Mouse (Mus musculus): ENCODE measurements around the gene Chd6. TPM values are rescaled to one million over a fixed set of nuclear protein-coding genes. Genes with fewer than 3 reads are reported as not detected.
A peak's percentile ranks its signal among the peaks of the same experiment; 100 is the strongest.

Gene Chd6
- polyA plus RNA-seq, 1 experiment from 2014 or later: 25.5 TPM

- peak; percentile 28 for DNase-seq (ENCODE audit: low spot score)
- Histone ChIP-seq H3K9me3 (replicated peaks; ENCODE audit: control insufficient read depth, low read length) (no peaks in the 10 kb centered on the region), H3K4me3 (ENCODE audit: low read depth, low read length) (no peak overlapping the region), H3K9ac (ENCODE audit: low read length) (no peak overlapping the region), H3K27ac (ENCODE audit: low read depth, low read length) (no peak overlapping the region), H3K36me3 (ENCODE audit: control insufficient read depth, insufficient read depth, low read length) (no peaks in the 10 kb centered on the region), H3K4me2 (ENCODE audit: low read length) (no peak overlapping the region), H3K4me1 (ENCODE audit: control insufficient read depth, insufficient read depth, low read length) (no peaks in the 10 kb centered on the region), H3K27me3 (replicated peaks; ENCODE audit: control insufficient read depth, insufficient read depth, low read length) (no peaks in the 10 kb centered on the region)
- ATAC-seq: no peak
- 78% methylated on average over 4 of the region's 4 CpGs for WGBS
Measured at GRCm38 (mm10) chr2:160934451-160934850, 174.4 kb downstream of the Chd6 start.

DNA sequence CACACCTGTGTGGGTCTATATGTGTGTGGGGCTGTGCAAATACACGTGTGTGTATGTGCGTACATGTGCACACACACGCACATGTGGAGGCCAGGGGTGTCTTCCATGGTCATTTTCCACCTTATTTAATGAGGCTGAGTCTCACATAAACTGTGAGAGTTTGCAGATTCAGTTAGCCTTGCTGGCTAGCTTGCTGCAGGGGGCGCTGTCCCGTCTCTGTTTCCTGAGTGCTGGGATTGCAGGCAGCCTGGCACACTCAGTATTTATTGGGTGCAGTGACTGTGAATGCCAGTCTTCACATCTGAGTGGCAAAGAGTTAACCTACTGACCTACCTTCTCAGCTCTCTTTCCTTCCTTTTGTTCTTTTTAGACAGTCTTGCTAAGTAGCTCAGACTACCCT is 175.0 kb downstream of the Chd6 start:
- Histone ChIP-seq H3K36me3 (ENCODE audit: control insufficient read depth, insufficient read depth, low read length) (no peaks in the 10 kb centered on the region), H3K9ac (ENCODE audit: low read length) (no peak overlapping the region), H3K4me2 (ENCODE audit: low read length) (no peak overlapping the region), H3K4me1 (ENCODE audit: control insufficient read depth, insufficient read depth, low read length) (no peaks in the 10 kb centered on the region), H3K4me3 (ENCODE audit: low read depth, low read length) (no peak overlapping the region), H3K9me3 (replicated peaks; ENCODE audit: control insufficient read depth, low read length) (no peaks in the 10 kb centered on the region), H3K27me3 (replicated peaks; ENCODE audit: control insufficient read depth, insufficient read depth, low read length) (no peaks in the 10 kb centered on the region), H3K27ac (ENCODE audit: low read depth, low read length) (no peak overlapping the region)
- 77% methylated on average over 5 of the region's 5 CpGs for WGBS
- DNase-seq (ENCODE audit: low spot score) (no peak), ATAC-seq (no peak)

- Histone ChIP-seq H3K4me1 (ENCODE audit: control insufficient read depth, insufficient read depth, low read length) (no peaks in the 10 kb centered on the region), H3K9me3 (replicated peaks; ENCODE audit: control insufficient read depth, low read length) (no peaks in the 10 kb centered on the region), H3K27ac (ENCODE audit: low read depth, low read length) (no peak overlapping the region), H3K27me3 (replicated peaks; ENCODE audit: control insufficient read depth, insufficient read depth, low read length) (no peaks in the 10 kb centered on the region), H3K9ac (ENCODE audit: low read length) (no peak overlapping the region), H3K4me2 (ENCODE audit: low read length) (no peak overlapping the region), H3K36me3 (ENCODE audit: control insufficient read depth, insufficient read depth, low read length) (no peaks in the 10 kb centered on the region), H3K4me3 (ENCODE audit: low read depth, low read length) (no peak overlapping the region)
- 91% methylated on average over 3 of the region's 3 CpGs for WGBS
- ATAC-seq (no peak), DNase-seq (ENCODE audit: low spot score) (no peak)
Measured at GRCm38 (mm10) chr2:160932981-160933380, 175.9 kb downstream of the Chd6 start.

DNA sequence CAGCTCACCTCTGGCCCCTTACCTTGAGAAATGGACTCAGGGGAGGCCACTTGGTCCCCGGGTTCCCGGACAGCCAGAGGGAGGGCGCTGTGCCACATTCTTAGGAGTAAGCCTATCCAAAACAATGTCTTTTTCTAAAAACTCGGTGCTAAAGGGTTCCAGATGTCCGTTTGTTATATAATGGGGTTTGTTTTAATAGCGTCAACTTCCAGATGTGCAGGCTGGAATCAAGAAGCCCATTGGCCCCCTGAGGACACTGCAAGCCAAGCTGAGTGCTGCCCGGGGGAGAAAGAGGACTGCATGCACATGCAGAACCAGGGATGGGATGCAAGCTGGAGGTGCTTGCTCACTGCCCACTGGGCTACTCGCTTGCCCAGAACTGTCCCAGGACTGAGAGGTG is 176.6 kb downstream of the Chd6 start:
- Histone ChIP-seq H3K27ac (ENCODE audit: low read depth, low read length) (no peak overlapping the region), H3K9ac (ENCODE audit: low read length) (no peak overlapping the region), H3K4me2 (ENCODE audit: low read length) (no peak overlapping the region), H3K27me3 (replicated peaks; ENCODE audit: control insufficient read depth, insufficient read depth, low read length) (no peaks in the 10 kb centered on the region), H3K4me3 (ENCODE audit: low read depth, low read length) (no peak overlapping the region), H3K4me1 (ENCODE audit: control insufficient read depth, insufficient read depth, low read length) (no peaks in the 10 kb centered on the region), H3K9me3 (replicated peaks; ENCODE audit: control insufficient read depth, low read length) (no peaks in the 10 kb centered on the region), H3K36me3 (ENCODE audit: control insufficient read depth, insufficient read depth, low read length) (no peaks in the 10 kb centered on the region)
- DNase-seq (ENCODE audit: low spot score): no peak
- 81% methylated on average over 8 of the region's 8 CpGs for WGBS
- no peak for ATAC-seq

DNA sequence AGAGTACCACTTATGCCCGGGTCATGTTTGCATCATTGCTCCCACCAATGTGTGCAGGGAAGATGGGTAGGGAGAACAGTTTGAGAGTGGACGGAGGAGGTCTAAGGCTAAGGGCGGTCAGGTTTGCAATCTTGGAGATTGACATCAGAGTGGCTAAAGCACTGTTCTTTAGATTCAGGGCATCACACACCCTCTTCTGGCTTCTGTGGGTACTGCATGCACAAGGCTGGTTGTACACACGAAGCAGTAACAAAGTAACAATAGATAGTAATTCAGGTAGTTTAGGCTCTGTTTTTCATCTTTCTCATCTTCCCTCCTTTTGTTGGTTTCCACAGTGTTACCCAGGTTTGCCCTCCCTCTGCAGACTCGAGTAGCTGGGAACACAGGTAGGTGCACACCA is 177.5 kb downstream of the Chd6 start:
- ATAC-seq (no peak), DNase-seq (ENCODE audit: low spot score) (no peak)
- Histone ChIP-seq H3K4me3 (ENCODE audit: low read depth, low read length) (no peak overlapping the region), H3K4me2 (ENCODE audit: low read length) (no peak overlapping the region), H3K36me3 (ENCODE audit: control insufficient read depth, insufficient read depth, low read length) (no peaks in the 10 kb centered on the region), H3K27me3 (replicated peaks; ENCODE audit: control insufficient read depth, insufficient read depth, low read length) (no peaks in the 10 kb centered on the region), H3K9ac (ENCODE audit: low read length) (no peak overlapping the region), H3K4me1 (ENCODE audit: control insufficient read depth, insufficient read depth, low read length) (no peaks in the 10 kb centered on the region), H3K27ac (ENCODE audit: low read depth, low read length) (no peak overlapping the region), H3K9me3 (replicated peaks; ENCODE audit: control insufficient read depth, low read length) (no peaks in the 10 kb centered on the region)
- WGBS: 98% methylated on average over 5 of the region's 5 CpGs

DNA sequence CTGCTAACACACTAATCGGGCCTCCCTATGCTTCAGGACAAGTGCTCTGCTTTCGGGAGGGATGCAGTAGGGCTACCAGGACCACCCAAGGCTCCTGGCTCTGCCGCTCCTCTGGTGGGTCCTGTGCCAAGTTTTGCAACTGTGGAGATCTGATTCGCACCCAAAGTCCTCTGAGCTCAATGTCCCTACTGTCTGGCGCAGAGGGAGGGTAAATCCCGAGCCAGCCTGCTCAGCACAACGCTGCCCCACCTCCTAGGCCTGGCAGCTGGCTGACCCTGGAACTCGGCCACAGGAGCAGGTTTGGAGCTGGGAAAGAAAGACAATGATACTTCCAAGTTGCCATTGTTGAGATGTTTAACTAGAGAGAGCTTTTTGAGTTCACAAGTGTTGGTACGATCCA is 183.7 kb downstream of the Chd6 start:
- Histone ChIP-seq H3K27me3 (replicated peaks; ENCODE audit: control insufficient read depth, insufficient read depth, low read length) (no peaks in the 10 kb centered on the region), H3K4me2 (ENCODE audit: low read length) (no peak overlapping the region), H3K9ac (ENCODE audit: low read length) (no peak overlapping the region), H3K9me3 (replicated peaks; ENCODE audit: control insufficient read depth, low read length) (no peaks in the 10 kb centered on the region), H3K36me3 (ENCODE audit: control insufficient read depth, insufficient read depth, low read length) (no peaks in the 10 kb centered on the region), H3K4me3 (ENCODE audit: low read depth, low read length) (no peak overlapping the region), H3K4me1 (ENCODE audit: control insufficient read depth, insufficient read depth, low read length) (no peaks in the 10 kb centered on the region), H3K27ac (ENCODE audit: low read depth, low read length) (no peak overlapping the region)
- DNase-seq (ENCODE audit: low spot score) (peak; percentile 34), ATAC-seq (no peak)
- WGBS: 55% methylated on average over 9 of the region's 9 CpGs

GRCm38 (mm10) chr2:160921285-160921684 is 187.6 kb downstream of the Chd6 start:
- Histone ChIP-seq H3K9ac (ENCODE audit: low read length) (no peak overlapping the region), H3K27me3 (replicated peaks; ENCODE audit: control insufficient read depth, insufficient read depth, low read length) (no peaks in the 10 kb centered on the region), H3K4me3 (ENCODE audit: low read depth, low read length) (no peak overlapping the region), H3K9me3 (replicated peaks; ENCODE audit: control insufficient read depth, low read length) (no peaks in the 10 kb centered on the region), H3K4me2 (ENCODE audit: low read length) (no peak overlapping the region), H3K4me1 (ENCODE audit: control insufficient read depth, insufficient read depth, low read length) (0 out of 2 replicates have a peak, but pooled peaks cover 2% of the 10 kb centered on the region), H3K27ac (ENCODE audit: low read depth, low read length) (no peak overlapping the region), H3K36me3 (ENCODE audit: control insufficient read depth, insufficient read depth, low read length) (no peaks in the 10 kb centered on the region)
- ATAC-seq: no peak
- 76% methylated on average over 7 of the region's 7 CpGs for WGBS
- no peak for DNase-seq (ENCODE audit: low spot score)

- Histone ChIP-seq H3K4me3 (ENCODE audit: low read depth, low read length) (no peak overlapping the region), H3K36me3 (ENCODE audit: control insufficient read depth, insufficient read depth, low read length) (no peaks in the 10 kb centered on the region), H3K4me1 (ENCODE audit: control insufficient read depth, insufficient read depth, low read length) (0 out of 2 replicates have a peak, but pooled peaks cover 2% of the 10 kb centered on the region), H3K4me2 (ENCODE audit: low read length) (no peak overlapping the region), H3K27me3 (replicated peaks; ENCODE audit: control insufficient read depth, insufficient read depth, low read length) (no peaks in the 10 kb centered on the region), H3K9me3 (replicated peaks; ENCODE audit: control insufficient read depth, low read length) (no peaks in the 10 kb centered on the region), H3K9ac (ENCODE audit: low read length) (no peak overlapping the region), H3K27ac (ENCODE audit: low read depth, low read length) (no peak overlapping the region)
- DNase-seq (ENCODE audit: low spot score) (no peak), ATAC-seq (0 out of 2 replicates have a peak, but pooled peaks have one; percentile 15)
- 68% methylated on average over 2 of the region's 2 CpGs for WGBS
Measured at GRCm38 (mm10) chr2:160918930-160919215, 190.0 kb downstream of the Chd6 start.

- DNase-seq (ENCODE audit: low spot score) (no peak), ATAC-seq (0 out of 2 replicates have a peak, but pooled peaks have one; percentile 18)
- no peak overlapping the region for H3K9ac ChIP-seq (ENCODE audit: low read length)
- 0 out of 2 replicates have a peak, but pooled peaks cover 2% of the 10 kb centered on the region for H3K4me1 ChIP-seq (ENCODE audit: control insufficient read depth, insufficient read depth, low read length)
- no peak overlapping the region for H3K27ac ChIP-seq (ENCODE audit: low read depth, low read length)
- WGBS: 53% methylated on average over 8 of the region's 8 CpGs
- H3K4me2 ChIP-seq (ENCODE audit: low read length): no peak overlapping the region
- H3K27me3 ChIP-seq (replicated peaks; ENCODE audit: control insufficient read depth, insufficient read depth, low read length): peaks cover under 1% of the 10 kb centered on the region; the same call in 1 of the 2 replicates
- no peaks in the 10 kb centered on the region for H3K9me3 ChIP-seq (replicated peaks; ENCODE audit: control insufficient read depth, low read length)
- no peak overlapping the region for H3K4me3 ChIP-seq (ENCODE audit: low read depth, low read length)
- no peaks in the 10 kb centered on the region for H3K36me3 ChIP-seq (ENCODE audit: control insufficient read depth, insufficient read depth, low read length)
Measured at GRCm38 (mm10) chr2:160918154-160918929, 190.5 kb downstream of the Chd6 start.
